Mouse (Mus musculus) G1E-ER4 (cell line): ENCODE data around the gene Hist1h2ai. TPM values are rescaled to one million over a fixed set of nuclear protein-coding genes. Genes with fewer than 3 reads are reported as not detected.
A peak's percentile ranks its signal among the peaks of the same experiment; 100 is the strongest.
"Not testable (repeated sequence)": the region's sequence is repeated elsewhere in the genome, so short reads cannot be mapped to it uniquely, and the experiment has no call there.

Source experiments
- GATA1 ChIP-seq: IDR thresholded peaks from one replicate; pipeline ENCODE4 v1.8.0; 2012; ENCODE audit warnings: low read length, inconsistent platforms
- polyA plus RNA-seq: library from polyadenylated mRNA; stranded (reverse); fragments of >175 nt; gene quantifications from 2 replicates; pipeline ENCODE4 v1.2.3, GENCODE M21; 2012

Hist1h2ai gene
- polyA plus RNA-seq, 1 experiment, result 372 TPM

GRCm38 (mm10) chr13:21722993-21723836 lies 7.0 kb downstream of the Hist1h2ai start:
- TF ChIP-seq GATA1, result no peak

DNA sequence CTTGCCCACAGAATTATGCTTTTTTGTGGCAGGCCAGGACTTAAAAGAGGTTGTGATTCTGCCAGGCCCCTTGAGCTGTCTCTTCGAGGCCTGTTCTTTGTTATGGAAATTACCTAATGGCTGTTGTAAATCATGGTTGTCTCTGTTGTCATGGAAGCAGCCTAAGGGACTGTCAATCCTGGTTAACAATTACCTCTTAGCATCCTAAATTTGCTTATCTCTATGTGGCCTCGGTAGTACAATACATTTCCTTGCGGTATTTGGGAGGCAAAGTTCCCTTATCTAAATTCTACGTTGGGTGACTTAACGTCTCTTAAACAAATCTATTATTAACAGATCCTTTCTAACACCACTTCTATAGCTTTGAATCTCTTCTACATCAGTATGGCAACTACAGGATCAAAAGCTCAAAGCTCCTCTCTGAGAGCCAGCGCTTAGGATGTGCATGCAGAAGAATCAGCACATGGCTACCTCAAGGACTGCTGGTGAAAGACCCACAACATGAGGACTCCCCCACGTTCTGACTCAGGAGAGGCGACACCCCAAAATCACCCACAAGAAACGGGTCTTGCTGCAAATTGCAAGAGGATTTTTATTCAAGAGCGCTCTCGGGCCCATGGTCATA lies 11.8 kb downstream of the Hist1h2ai start:
- TF ChIP-seq GATA1, result no peak

GRCm38 (mm10) chr13:21729544-21729943 lies 13.3 kb downstream of the Hist1h2ai start:
- no peak for TF ChIP-seq GATA1

DNA sequence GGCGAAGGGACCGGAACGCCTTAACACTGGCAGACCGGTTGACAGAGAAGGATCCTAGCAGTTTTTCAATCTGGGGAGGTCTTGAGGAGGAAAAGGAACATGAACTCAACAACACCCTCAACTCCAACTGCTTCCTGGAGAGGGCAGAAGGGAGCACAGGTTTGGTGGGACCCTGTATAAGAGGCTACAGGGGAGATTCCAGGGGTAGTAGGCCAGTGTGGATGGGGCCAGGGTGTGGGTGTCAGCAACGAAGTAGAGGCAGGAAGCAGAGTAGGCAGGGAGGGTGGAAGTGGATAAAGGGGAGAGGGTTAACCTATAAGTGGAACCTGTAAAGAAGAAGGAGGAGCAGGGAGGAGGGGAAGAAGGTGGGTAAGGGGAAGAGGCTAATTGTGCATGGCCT lies 17.2 kb downstream of the Hist1h2ai start:
- TF ChIP-seq GATA1, result no peak

DNA sequence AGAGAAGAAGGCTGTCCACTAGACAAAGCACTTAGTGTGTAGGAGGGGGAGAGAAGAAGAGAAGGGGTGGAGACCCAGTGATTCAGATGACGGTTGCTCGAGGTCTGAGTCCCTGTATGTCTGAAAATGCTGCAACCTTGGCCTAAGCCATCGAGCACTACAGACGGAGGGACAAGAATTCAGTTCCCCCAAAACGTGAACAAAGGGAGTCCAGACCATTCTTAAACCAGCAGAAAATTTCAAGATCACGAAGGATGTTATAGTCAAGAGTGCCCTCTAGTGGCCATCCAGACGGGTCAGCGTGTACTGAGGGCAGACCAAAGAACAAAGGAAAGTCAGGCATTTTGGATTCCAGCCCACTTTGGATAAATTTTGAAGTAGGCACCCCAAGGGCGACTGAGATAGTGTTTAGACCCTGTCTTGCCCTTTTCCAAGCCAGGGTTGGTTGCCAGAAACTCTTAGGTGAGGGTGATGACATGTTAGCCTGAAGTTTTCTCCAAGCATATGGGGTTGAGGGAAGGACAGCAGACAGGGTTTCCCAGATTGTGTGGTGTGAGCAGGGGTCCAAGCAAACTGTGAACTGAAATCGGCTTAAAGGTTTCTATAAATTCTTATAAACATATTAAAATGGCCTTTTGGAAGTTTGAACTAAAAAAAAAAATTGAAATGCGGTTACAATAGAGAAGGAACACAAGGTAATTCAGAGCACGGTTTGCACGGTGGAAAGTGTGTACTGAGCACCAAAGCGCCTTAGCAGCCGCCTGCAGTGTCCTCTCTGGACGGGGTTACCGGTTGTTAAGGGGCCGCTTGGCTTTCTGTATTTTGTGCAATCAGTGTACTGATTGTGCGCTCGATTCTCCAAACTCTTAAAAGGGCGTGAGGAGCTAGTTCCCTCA lies 18.0 kb downstream of the Hist1h2ai start:
- TF ChIP-seq GATA1, result no peak

DNA sequence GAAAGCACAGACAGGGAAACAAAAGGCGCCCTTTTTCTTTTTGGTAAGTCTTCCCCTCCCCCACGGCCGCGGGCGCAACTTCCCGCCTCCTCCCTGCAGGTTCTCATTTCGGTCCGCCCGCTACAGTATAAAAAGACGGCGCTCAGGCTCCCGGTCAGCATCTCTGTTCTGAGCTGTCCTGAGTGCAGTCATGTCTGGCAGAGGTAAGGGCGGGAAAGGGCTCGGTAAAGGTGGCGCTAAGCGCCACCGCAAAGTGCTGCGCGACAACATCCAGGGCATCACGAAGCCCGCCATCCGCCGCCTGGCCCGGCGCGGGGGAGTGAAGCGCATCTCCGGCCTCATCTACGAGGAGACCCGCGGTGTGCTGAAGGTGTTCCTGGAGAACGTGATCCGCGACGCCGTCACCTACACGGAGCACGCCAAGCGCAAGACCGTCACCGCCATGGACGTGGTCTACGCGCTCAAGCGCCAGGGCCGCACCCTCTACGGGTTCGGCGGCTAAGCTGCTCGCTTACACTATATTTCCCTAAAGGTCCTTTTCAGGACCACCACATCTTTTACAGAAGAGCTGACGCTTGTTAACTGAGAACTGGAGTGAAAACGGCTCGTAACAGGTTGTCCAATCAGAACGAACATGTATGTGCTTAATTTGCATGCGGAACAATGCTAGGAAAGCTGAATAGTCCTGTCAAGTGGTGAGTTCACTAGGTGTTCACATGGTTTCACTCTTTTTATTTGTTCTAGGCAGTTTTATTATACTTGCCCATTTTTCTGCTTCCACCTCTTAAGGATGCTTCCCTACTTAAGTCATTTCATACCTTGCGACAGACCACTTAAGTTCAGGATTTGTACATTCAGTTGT lies 18.9 kb downstream of the Hist1h2ai start, which contains the start of gene Hist1h4j:
Hist1h4j (plus strand) TSS at position 159 of the 862 bp plus-strand sequence.
- not testable (repeated sequence) for TF ChIP-seq GATA1

DNA sequence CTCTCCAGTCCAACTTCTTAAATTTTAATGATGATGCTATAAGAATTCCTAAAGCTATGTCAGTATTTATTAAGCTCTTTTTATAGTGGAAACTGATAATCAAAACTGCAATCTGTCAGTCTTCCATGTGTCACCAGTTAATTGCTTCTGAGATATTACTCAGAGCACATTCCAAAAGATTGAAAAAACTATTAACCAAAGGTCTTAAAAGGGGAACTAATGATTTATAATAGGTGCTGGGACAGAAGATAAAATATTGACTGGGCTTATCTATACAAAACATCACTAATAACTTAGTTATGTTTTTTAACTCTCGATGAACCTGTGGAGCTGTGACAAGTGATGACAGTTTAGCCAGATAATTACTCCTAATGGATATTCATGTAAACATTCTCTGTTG lies 28.8 kb downstream of the Hist1h2ai start:
- peak; percentile 39 for TF ChIP-seq GATA1

DNA sequence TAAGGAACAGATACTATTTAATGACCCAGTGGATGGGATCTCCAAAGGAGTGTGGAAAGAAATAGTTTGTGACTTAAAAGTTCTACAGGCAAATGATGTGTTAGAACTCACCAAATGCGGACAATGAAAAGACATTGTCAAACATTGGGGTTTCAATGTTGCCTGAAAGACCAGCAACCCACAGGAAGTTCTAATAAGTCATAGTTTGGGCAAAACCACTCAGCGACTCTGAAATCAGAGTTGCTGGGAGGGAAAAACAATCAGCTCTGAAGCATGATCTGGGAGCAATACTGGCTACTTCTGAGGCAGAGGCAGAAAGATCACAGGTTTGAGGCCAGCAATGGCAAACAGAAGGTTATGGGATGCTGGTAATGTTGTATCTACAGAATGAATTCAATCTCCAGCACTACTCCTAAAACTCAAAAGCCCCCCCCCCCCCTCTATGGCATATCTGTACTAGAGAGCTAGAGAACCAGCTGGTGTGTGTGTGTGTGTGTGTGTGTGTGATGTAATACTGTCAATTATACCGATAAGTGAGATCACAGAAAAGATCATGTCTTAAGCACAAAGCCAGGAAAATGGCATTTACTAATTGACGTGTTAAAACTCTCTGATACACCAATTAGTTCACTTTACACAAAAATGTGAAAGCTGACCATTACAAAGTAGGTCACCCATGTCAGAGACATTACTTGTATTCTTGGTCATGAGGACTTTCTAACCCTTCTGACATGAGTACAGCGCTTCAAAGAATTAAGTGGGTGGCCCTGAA lies 33.4 kb downstream of the Hist1h2ai start:
- TF ChIP-seq GATA1, result no peak

DNA sequence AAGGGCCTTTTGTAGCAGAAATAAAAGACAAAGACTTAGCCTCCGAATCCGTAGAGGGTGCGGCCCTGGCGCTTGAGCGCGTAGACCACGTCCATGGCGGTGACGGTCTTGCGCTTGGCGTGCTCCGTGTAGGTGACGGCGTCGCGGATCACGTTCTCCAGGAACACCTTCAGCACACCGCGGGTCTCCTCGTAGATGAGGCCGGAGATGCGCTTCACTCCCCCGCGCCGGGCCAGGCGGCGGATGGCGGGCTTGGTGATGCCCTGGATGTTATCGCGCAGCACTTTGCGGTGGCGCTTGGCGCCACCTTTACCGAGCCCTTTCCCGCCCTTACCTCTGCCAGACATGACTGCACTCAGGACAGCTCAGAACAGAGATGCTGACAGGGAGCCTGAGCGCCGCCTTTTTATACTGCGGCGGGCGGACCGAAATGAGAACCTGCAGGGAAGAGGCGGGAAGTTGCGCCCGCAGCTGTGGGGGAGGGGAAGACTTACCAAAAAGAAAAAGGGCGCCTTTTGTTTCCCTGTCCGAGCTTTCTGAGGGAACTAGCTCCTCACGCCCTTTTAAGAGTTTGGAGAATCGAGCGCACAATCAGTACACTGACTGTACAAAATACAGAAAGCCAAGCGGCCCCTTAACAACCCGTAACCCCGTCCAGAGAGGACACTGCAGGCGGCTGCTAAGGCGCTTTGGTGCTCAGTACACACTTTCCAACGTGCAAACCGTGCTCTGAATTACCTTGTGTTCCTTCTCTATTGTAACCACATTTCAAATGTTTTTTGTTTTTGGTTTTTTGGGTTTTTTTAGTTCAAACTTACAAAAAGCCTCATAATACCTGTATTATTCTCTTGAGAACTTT lies 34.2 kb downstream of the Hist1h2ai start, which contains the start of gene Hist1h4k:
Hist1h4k (minus strand) TSS at position 347 of the 859 bp plus-strand sequence.
- TF ChIP-seq GATA1, result not testable (repeated sequence)

GRCm38 (mm10) chr13:21751417-21751816 lies 35.2 kb downstream of the Hist1h2ai start:
- no peak for TF ChIP-seq GATA1

DNA sequence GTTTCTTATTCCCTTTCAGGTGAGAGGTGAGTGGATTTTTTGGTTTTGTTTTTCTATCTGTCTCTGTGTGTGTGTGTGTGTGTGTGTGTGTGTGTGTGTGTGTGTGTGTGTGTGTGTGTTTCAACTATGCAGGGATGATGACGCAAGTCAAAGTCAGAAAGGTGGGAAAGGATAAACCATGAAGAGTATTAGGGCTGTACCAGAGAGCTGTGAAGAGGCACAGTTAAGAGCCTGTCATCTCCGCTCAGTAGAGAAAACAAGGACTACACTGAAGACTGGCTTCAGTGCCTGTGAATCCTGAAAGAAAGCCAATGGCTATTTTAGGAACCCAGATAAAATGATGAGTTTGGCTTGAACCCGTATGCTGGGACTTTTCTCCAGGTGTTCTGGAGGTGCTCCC lies 35.6 kb downstream of the Hist1h2ai start:
- no peak for TF ChIP-seq GATA1

- TF ChIP-seq GATA1, result no peak
Measured at GRCm38 (mm10) chr13:21752356-21752755, 36.1 kb downstream of the Hist1h2ai start.

GRCm38 (mm10) chr13:21753051-21753523 lies 36.9 kb downstream of the Hist1h2ai start:
- no peak for TF ChIP-seq GATA1
